Mouse (Mus musculus) heart, embryonic 16.5 days (tissue): ENCODE data around the gene Necab2. TPM values are rescaled to one million over a fixed set of nuclear protein-coding genes. Genes with fewer than 3 reads are reported as not detected.
A peak's percentile ranks its signal among the peaks of the same experiment; 100 is the strongest.

ENCODE experiments used
- ATAC-seq: fragments of 200-750 bp; cut with Nextera tagmentation; replicated peaks from 2 replicates; pipeline ENCODE4 v1.8.0; 2017; ENCODE audit warnings: moderate number of reproducible peaks; ENCODE audit not compliant: insufficient read depth, low FRiP score; ENCODE audit errors: extremely low read depth
- H3K27ac ChIP-seq: fragments of 300-500 bp; sonication (generic); 2 replicates; pipeline ENCODE4 v1.5.1; 2014; ENCODE audit warnings: mild to moderate bottlenecking, low read length, control low read depth, moderate library complexity
- H3K27me3 ChIP-seq: fragments of 300-500 bp; sonication (generic); 2 replicates; pipeline ENCODE4 v1.6.1; 2014; ENCODE audit warnings: low read length, mixed read lengths; ENCODE audit not compliant: control insufficient read depth, insufficient read depth
- H3K36me3 ChIP-seq: fragments of 300-500 bp; sonication (generic); 2 replicates; pipeline ENCODE4 v1.6.1; 2014; ENCODE audit not compliant: control insufficient read depth, insufficient read depth
- H3K4me1 ChIP-seq: fragments of 300-500 bp; sonication (generic); 2 replicates; pipeline ENCODE4 v1.6.1; 2014; ENCODE audit warnings: low read length, mixed read lengths; ENCODE audit not compliant: control insufficient read depth, insufficient read depth
- H3K4me2 ChIP-seq: fragments of 300-500 bp; sonication (generic); 2 replicates; pipeline ENCODE4 v1.6.1; 2014; ENCODE audit warnings: low read depth, mild to moderate bottlenecking, control low read depth, low read length
- H3K4me3 ChIP-seq: fragments of 300-500 bp; sonication (generic); 2 replicates; pipeline ENCODE4 v1.5.1; 2014; ENCODE audit warnings: mild to moderate bottlenecking, control low read depth, low read length
- H3K9ac ChIP-seq: fragments of 300-500 bp; sonication (generic); 2 replicates; pipeline ENCODE4 v1.6.1; 2014; ENCODE audit warnings: low read length, control low read depth
- H3K9me3 ChIP-seq: fragments of 300-500 bp; sonication (generic); replicated peaks from 2 replicates; pipeline ENCODE4 v1.6.1; 2016; ENCODE audit warnings: low read length; ENCODE audit not compliant: control insufficient read depth
- WGBS: fragments of 180-500 bp; shearing (Covaris S2); extraction: QIAGEN DNeasy Blood & Tissue Kit; methylation state at CpG from one replicate; pipeline ENCODE4 v1.1.7; 2014; 5-methylcytosine and 5-hydroxymethylcytosine counted together
- polyA plus RNA-seq: library from polyadenylated mRNA; unstranded; fragments of >200 nt; fragmentation: Nextera tagmentation; extraction: Ambion mirVana; gene quantifications from 2 replicates; pipeline ENCODE4 v1.2.1, GENCODE M21; 2015

The Necab2 gene
- polyA plus RNA-seq, 1 experiment from 2014 or later = 0.12 TPM

- no peak overlapping the region for H3K27ac ChIP-seq
- peaks cover 4% of the 10 kb centered on the region; the same call in 1 of the 2 replicates for H3K4me1 ChIP-seq
- 13% methylated on average over 18 of the region's 18 CpGs for WGBS
- H3K36me3 ChIP-seq = peaks cover 24% of the 10 kb centered on the region
- ATAC-seq = peak; percentile 70; the same call in 1 of the 2 replicates
- peak overlapping the region; percentile 69 for H3K9ac ChIP-seq
- H3K4me3 ChIP-seq = peak overlapping the region; percentile 42
- peaks cover 17% of the 10 kb centered on the region; the same call in 1 of the 2 replicates for H3K27me3 ChIP-seq
- H3K9me3 ChIP-seq = no peaks in the 10 kb centered on the region
- peak overlapping the region; percentile 73 for H3K4me2 ChIP-seq
Measured at GRCm38 (mm10) chr8:119412735-119413498, 33.6 kb upstream of the Necab2 start.

DNA sequence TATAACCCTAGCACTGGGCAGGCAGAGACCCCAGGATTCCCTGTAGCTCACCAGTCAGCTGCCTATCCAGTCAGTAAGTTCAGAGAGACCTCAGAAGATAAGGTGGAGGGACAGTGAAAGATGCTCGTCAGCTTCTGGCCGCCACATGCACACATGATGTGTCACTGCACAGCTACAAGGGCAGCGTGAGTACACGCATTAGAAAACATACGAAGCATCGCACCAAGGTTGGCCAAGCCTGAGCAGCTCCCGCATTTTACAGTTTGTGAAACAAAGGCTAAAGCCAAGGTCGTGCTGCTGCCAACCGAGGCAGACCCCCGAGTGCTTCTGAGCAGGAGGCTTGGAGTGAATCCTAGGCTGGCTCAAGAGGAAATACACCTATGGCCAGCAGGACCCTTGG, 32.9 kb upstream of the Necab2 start:
- Histone ChIP-seq H3K4me3 (no peak overlapping the region), H3K4me1 (peaks cover 4% of the 10 kb centered on the region; the same call in 1 of the 2 replicates), H3K27me3 (peaks cover 17% of the 10 kb centered on the region; the same call in 1 of the 2 replicates), H3K4me2 (no peak overlapping the region), H3K36me3 (peaks cover 18% of the 10 kb centered on the region), H3K27ac (no peak overlapping the region), H3K9ac (no peak overlapping the region), H3K9me3 (no peaks in the 10 kb centered on the region)
- WGBS = 73% methylated on average over 10 of the region's 10 CpGs
- ATAC-seq = no peak

DNA sequence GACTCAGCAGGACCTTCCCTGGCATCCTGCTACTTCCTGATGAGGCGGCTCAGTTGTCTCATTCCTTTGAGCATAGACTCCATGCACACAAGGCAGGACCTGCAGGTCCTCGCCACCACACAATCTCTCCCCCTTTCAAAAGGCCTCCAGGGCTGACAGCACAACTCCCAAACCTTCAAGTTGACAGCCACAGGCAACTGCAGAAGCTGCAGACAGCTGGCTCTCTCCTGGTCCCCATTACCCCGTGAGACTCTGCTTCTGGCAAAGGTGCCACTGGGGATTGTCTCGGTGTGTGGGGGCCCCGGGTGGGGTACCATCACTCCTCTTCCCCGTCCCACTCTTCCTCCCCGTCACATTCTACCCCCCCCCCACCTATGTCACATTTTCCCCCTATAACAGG, 26.2 kb upstream of the Necab2 start:
- peaks cover 34% of the 10 kb centered on the region for H3K4me1 ChIP-seq
- 67% methylated on average over 7 of the region's 7 CpGs for WGBS
- no peak overlapping the region for H3K4me3 ChIP-seq

GRCm38 (mm10) chr8:119421603-119422122, 24.9 kb upstream of the Necab2 start:
- ATAC-seq = no peak
- H3K9ac ChIP-seq = no peak overlapping the region
- H3K4me2 ChIP-seq = no peak overlapping the region
- no peaks in the 10 kb centered on the region for H3K27me3 ChIP-seq
- no peak overlapping the region for H3K4me3 ChIP-seq
- no peaks in the 10 kb centered on the region for H3K36me3 ChIP-seq
- H3K9me3 ChIP-seq = no peaks in the 10 kb centered on the region
- WGBS = 55% methylated on average over 9 of the region's 9 CpGs
- peak overlapping the region; percentile 54 for H3K27ac ChIP-seq
- H3K4me1 ChIP-seq = peaks cover 43% of the 10 kb centered on the region

More for the DNA sequence above, 26.2 kb upstream of the Necab2 start:
- no peak for ATAC-seq
- Histone ChIP-seq H3K36me3 (no peaks in the 10 kb centered on the region), H3K9me3 (no peaks in the 10 kb centered on the region), H3K4me2 (no peak overlapping the region), H3K27me3 (peaks cover 7% of the 10 kb centered on the region; the same call in 1 of the 2 replicates), H3K27ac (no peak overlapping the region), H3K9ac (no peak overlapping the region)

DNA sequence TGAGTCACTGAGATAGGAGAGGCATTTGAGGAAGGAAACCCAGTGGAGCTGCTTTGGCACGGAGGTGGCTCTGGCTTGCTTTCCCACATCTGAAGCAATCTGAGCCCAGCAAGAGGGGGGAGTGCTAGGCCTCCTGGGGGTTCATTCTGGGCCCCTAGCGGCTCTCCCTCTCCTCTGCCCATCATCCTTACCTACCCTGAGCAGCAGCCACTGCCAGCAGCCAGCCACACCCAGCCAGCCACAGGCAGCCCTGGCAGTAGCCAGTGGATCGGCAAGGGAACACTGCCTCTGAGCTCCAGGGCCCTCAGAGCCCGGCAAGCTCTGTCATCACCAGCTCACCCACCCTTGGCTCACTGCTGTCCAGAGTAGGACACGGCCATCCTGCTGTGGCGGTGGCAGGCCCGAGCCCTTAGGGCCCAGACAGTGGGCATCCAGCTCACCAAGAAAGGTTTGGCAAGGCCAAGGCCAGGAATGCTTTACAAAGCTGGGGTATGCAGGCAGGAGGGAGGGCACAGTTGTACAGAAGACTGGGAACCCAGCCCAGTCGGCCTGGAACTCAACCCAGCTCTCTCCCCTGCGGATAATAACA, 24.3 kb upstream of the Necab2 start:
- H3K27ac ChIP-seq = peak overlapping the region; percentile 54
- no peaks in the 10 kb centered on the region for H3K36me3 ChIP-seq
- WGBS = 43% methylated on average over 9 of the region's 9 CpGs
- no peak overlapping the region for H3K4me3 ChIP-seq
- H3K9ac ChIP-seq = no peak overlapping the region; the same call in 1 of the 2 replicates
- H3K4me2 ChIP-seq = no peak overlapping the region
- H3K9me3 ChIP-seq = no peaks in the 10 kb centered on the region
- peak; percentile 20 for ATAC-seq
- peaks cover 43% of the 10 kb centered on the region for H3K4me1 ChIP-seq
- no peaks in the 10 kb centered on the region for H3K27me3 ChIP-seq

- no peaks in the 10 kb centered on the region for H3K27me3 ChIP-seq
- 0 out of 2 replicates have a peak overlapping the region, but pooled peaks have one; percentile 11 for H3K4me2 ChIP-seq
- H3K36me3 ChIP-seq = no peaks in the 10 kb centered on the region
- ATAC-seq = peak; percentile 58
- H3K9ac ChIP-seq = no peak overlapping the region
- H3K4me3 ChIP-seq = no peak overlapping the region
- peak overlapping the region; percentile 85 for H3K27ac ChIP-seq
- no peaks in the 10 kb centered on the region for H3K9me3 ChIP-seq
- 42% methylated on average over 9 of the region's 9 CpGs for WGBS
- H3K4me1 ChIP-seq = peaks cover 45% of the 10 kb centered on the region
Measured at GRCm38 (mm10) chr8:119423631-119424141, 22.8 kb upstream of the Necab2 start.

DNA sequence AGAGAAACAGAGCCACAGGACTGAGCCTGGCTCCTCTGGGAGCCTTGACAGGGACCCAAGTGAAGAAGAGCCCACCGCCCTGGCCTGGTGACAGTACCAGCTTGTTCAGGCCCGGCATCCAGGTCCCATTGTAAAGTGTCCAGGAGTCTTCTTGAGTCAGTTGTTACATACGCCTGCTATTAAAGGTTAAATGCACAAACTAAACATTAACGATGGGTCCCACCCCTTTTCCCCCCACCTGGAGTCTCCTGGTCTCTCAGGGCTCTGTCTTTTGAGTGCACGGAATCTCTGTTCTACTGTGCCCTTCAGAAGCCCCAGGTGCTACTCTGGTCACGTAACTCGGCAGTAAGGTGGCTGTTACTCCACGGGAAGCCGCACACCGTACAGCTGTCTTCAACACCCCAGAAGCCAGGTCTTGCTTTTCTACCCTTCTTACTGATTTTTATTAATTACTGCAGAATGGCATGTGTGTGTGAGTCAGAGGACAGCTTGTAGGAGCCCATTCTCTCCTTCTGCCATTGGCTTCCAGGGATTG, 22.3 kb upstream of the Necab2 start:
- H3K27me3 ChIP-seq = no peaks in the 10 kb centered on the region
- WGBS = 78% methylated on average over 10 of the region's 10 CpGs
- no peaks in the 10 kb centered on the region for H3K9me3 ChIP-seq
- H3K27ac ChIP-seq = peak overlapping the region; percentile 85
- H3K4me2 ChIP-seq = 0 out of 2 replicates have a peak overlapping the region, but pooled peaks have one; percentile 11
- peaks cover 50% of the 10 kb centered on the region for H3K4me1 ChIP-seq
- H3K4me3 ChIP-seq = no peak overlapping the region
- ATAC-seq = no peak
- no peaks in the 10 kb centered on the region for H3K36me3 ChIP-seq
- H3K9ac ChIP-seq = no peak overlapping the region

DNA sequence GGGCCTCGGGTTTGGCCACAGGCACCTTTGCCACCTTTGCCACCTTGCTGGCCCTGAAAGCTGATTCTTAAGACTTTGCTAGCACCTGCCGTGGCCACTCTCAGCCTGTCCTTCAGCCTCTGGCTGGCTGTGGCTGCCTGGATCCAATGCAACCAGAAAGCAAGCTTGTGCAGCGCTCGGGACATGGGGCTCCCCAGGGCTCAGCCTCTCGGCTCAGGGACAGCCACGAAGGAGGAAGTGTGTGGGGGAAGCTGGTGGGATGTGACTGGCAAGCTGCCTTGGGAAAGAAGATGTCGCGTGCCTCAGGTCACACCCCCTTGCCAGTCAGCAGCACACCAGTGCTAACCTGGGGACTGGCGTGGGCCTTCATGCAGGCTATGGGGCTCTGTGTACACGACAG, 21.8 kb upstream of the Necab2 start:
- Histone ChIP-seq H3K9me3 (no peaks in the 10 kb centered on the region), H3K36me3 (no peaks in the 10 kb centered on the region), H3K9ac (no peak overlapping the region), H3K4me1 (peaks cover 54% of the 10 kb centered on the region), H3K4me2 (no peak overlapping the region), H3K27me3 (no peaks in the 10 kb centered on the region), H3K27ac (peak overlapping the region; percentile 85), H3K4me3 (no peak overlapping the region)
- no peak for ATAC-seq
- 61% methylated on average over 10 of the region's 10 CpGs for WGBS
